Mouse (Mus musculus) intestine, postnatal 0 days (tissue): ENCODE data around the gene Kif26b. TPM values are rescaled to one million over a fixed set of nuclear protein-coding genes. Genes with fewer than 3 reads are reported as not detected.

Source experiments
- ATAC-seq: fragments of 200-750 bp; cut with Nextera tagmentation; 2 replicates; pipeline ENCODE4 v1.8.0; 2017; ENCODE audit warnings: mild to moderate bottlenecking, moderate TSS enrichment, moderate library complexity
- H3K27ac ChIP-seq: fragments of 300-500 bp; sonication (generic); 2 replicates; pipeline ENCODE4 v1.5.1; 2014; ENCODE audit warnings: mild to moderate bottlenecking, low read depth, low read length, moderate library complexity
- H3K27me3 ChIP-seq: fragments of 300-500 bp; sonication (generic); replicated peaks from 2 replicates; pipeline ENCODE4 v1.6.1; 2014; ENCODE audit warnings: low read length, mixed read lengths; ENCODE audit not compliant: control insufficient read depth, insufficient read depth
- H3K36me3 ChIP-seq: fragments of 300-500 bp; sonication (generic); 2 replicates; pipeline ENCODE4 v1.6.1; 2014; ENCODE audit warnings: mild to moderate bottlenecking, moderate library complexity; ENCODE audit not compliant: control insufficient read depth, insufficient read depth
- H3K4me1 ChIP-seq: fragments of 300-500 bp; sonication (generic); replicated peaks from 2 replicates; pipeline ENCODE4 v1.6.1; 2014; ENCODE audit warnings: antibody characterized with exemption, low read length, mixed read lengths; ENCODE audit not compliant: control insufficient read depth, insufficient read depth
- H3K4me2 ChIP-seq: fragments of 300-500 bp; sonication (generic); replicated peaks from 2 replicates; pipeline ENCODE4 v1.6.1; 2014; ENCODE audit warnings: low read depth, mild to moderate bottlenecking, moderate library complexity
- H3K4me3 ChIP-seq: fragments of 300-500 bp; sonication (generic); 2 replicates; pipeline ENCODE4 v1.5.1; 2014; ENCODE audit warnings: low read depth, low read length
- H3K9ac ChIP-seq: fragments of 300-500 bp; sonication (generic); 2 replicates; pipeline ENCODE4 v1.6.1; 2014; ENCODE audit warnings: mild to moderate bottlenecking, low read depth, low read length
- H3K9me3 ChIP-seq: fragments of 300-500 bp; sonication (generic); 2 replicates; pipeline ENCODE4 v1.6.1; 2016; ENCODE audit warnings: mixed run types; ENCODE audit not compliant: control insufficient read depth
- CTCF ChIP-seq: sonication (generic); IDR thresholded peaks from 2 replicates; pipeline ENCODE4 v1.5.1; 2016; ENCODE audit warnings: low read depth, mild to moderate bottlenecking, control low read depth, antibody characterized with exemption, moderate library complexity
- WGBS: fragments of 180-500 bp; shearing (Covaris S2); extraction: QIAGEN DNeasy Blood & Tissue Kit; methylation state at CpG from one replicate; pipeline ENCODE4 v1.1.7; 2014; 5-methylcytosine and 5-hydroxymethylcytosine counted together
- polyA plus RNA-seq: library from polyadenylated mRNA; unstranded; fragments of >200 nt; fragmentation: Nextera tagmentation; extraction: Ambion mirVana; gene quantifications from 2 replicates; pipeline ENCODE4 v1.2.1, GENCODE M21; 2015

The Kif26b gene
- polyA plus RNA-seq, 1 experiment from 2014 or later = 0.57 TPM

- H3K36me3 ChIP-seq = no peaks in the 10 kb centered on the region
- H3K27ac ChIP-seq = no peak overlapping the region
- no peak for ATAC-seq
- H3K4me3 ChIP-seq = no peak overlapping the region
- WGBS = 74% methylated on average over 9 of the region's 9 CpGs
- H3K9me3 ChIP-seq = no peaks in the 10 kb centered on the region
- TF ChIP-seq CTCF = no peak
- no peaks in the 10 kb centered on the region; the same call in 1 of the 2 replicates for H3K27me3 ChIP-seq
- H3K4me1 ChIP-seq = no peaks in the 10 kb centered on the region
- H3K9ac ChIP-seq = no peak overlapping the region
- no peak overlapping the region for H3K4me2 ChIP-seq
Measured at GRCm38 (mm10) chr1:178712189-178712873, 183.4 kb downstream of the Kif26b start.

- Histone ChIP-seq H3K9ac (no peak overlapping the region), H3K27me3 (no peaks in the 10 kb centered on the region; the same call in 1 of the 2 replicates), H3K4me1 (no peaks in the 10 kb centered on the region), H3K4me2 (no peak overlapping the region), H3K36me3 (no peaks in the 10 kb centered on the region), H3K4me3 (no peak overlapping the region), H3K27ac (no peak overlapping the region), H3K9me3 (no peaks in the 10 kb centered on the region)
- ATAC-seq = no peak
- no peak for TF ChIP-seq CTCF
- 87% methylated on average over 5 of the region's 5 CpGs for WGBS
Measured at GRCm38 (mm10) chr1:178714209-178714608, 185.3 kb downstream of the Kif26b start.

GRCm38 (mm10) chr1:178716411-178716810 is 187.5 kb downstream of the Kif26b start:
- Histone ChIP-seq H3K27ac (no peak overlapping the region), H3K4me2 (no peak overlapping the region), H3K9me3 (no peaks in the 10 kb centered on the region), H3K4me1 (no peaks in the 10 kb centered on the region), H3K36me3 (no peaks in the 10 kb centered on the region), H3K4me3 (no peak overlapping the region), H3K9ac (no peak overlapping the region), H3K27me3 (no peaks in the 10 kb centered on the region)
- ATAC-seq = no peak
- WGBS = 77% methylated on average over 2 of the region's 2 CpGs
- TF ChIP-seq CTCF = no peak

GRCm38 (mm10) chr1:178720821-178721220 is 191.9 kb downstream of the Kif26b start:
- WGBS = 72% methylated on average over 2 of the region's 2 CpGs
- H3K9me3 ChIP-seq = no peaks in the 10 kb centered on the region
- no peak overlapping the region for H3K27ac ChIP-seq
- H3K9ac ChIP-seq = no peak overlapping the region
- ATAC-seq = no peak
- H3K36me3 ChIP-seq = no peaks in the 10 kb centered on the region
- no peak overlapping the region for H3K4me3 ChIP-seq
- no peaks in the 10 kb centered on the region for H3K4me1 ChIP-seq
- H3K4me2 ChIP-seq = no peak overlapping the region
- TF ChIP-seq CTCF = no peak
- no peaks in the 10 kb centered on the region for H3K27me3 ChIP-seq

GRCm38 (mm10) chr1:178722793-178723192 is 193.9 kb downstream of the Kif26b start:
- H3K36me3 ChIP-seq = no peaks in the 10 kb centered on the region
- H3K4me3 ChIP-seq = no peak overlapping the region
- no peak for ATAC-seq
- no peak overlapping the region for H3K4me2 ChIP-seq
- H3K9ac ChIP-seq = no peak overlapping the region
- TF ChIP-seq CTCF = no peak
- H3K27me3 ChIP-seq = no peaks in the 10 kb centered on the region
- no peaks in the 10 kb centered on the region for H3K9me3 ChIP-seq
- H3K4me1 ChIP-seq = no peaks in the 10 kb centered on the region
- no peak overlapping the region for H3K27ac ChIP-seq
- 72% methylated on average over 4 of the region's 4 CpGs for WGBS

GRCm38 (mm10) chr1:178725536-178725935 is 196.6 kb downstream of the Kif26b start:
- ATAC-seq = no peak
- no peak for TF ChIP-seq CTCF
- H3K4me3 ChIP-seq = no peak overlapping the region
- WGBS = 83% methylated on average over 3 of the region's 3 CpGs
- H3K4me1 ChIP-seq = no peaks in the 10 kb centered on the region
- no peaks in the 10 kb centered on the region for H3K9me3 ChIP-seq
- no peaks in the 10 kb centered on the region for H3K36me3 ChIP-seq
- no peak overlapping the region for H3K27ac ChIP-seq
- no peaks in the 10 kb centered on the region for H3K27me3 ChIP-seq
- no peak overlapping the region for H3K4me2 ChIP-seq
- H3K9ac ChIP-seq = no peak overlapping the region
